21 mouse cellular contexts compared by ENCODE assay signal in genomic region chrX:12366801-12367200, GRCm38 (mm10).
DNase-seq lines count a peak whose midpoint lies in the region; ATAC-seq and TF ChIP-seq lines count a peak whose summit lies in the region.
"Had no signal": no experiment of that assay in that cellular context is flagged by ENCODE, and none has a peak within 500 bp of the region (broad histone marks: within the 10 kb centered on the region; RNA-seq: fewer than 3 reads in every experiment).

No protein-coding gene starts in this region.

- no peak overlapping the region for H3K4me3 ChIP-seq in gastrocnemius, adult 2 months
- no peak overlapping the region for H3K4me3 ChIP-seq in lung, postnatal 0 days (ENCODE audit: low read depth, low read length)
- H3K4me3 ChIP-seq: embryonic facial prominence, embryonic 12.5 days; forebrain, embryonic 12.5 days; hindbrain, embryonic 12.5 days had no signal

- no peak overlapping the region for H3K4me2 ChIP-seq in lung, postnatal 0 days (replicated peaks; ENCODE audit: low read depth, low read length)
- H3K4me2 ChIP-seq: embryonic facial prominence, embryonic 12.5 days; forebrain, embryonic 12.5 days; hindbrain, embryonic 12.5 days had no signal

- H3K4me1 ChIP-seq in lung, postnatal 0 days (ENCODE audit: insufficient read depth, low read depth, low read length) = no peaks in the 10 kb centered on the region
- H3K4me1 ChIP-seq: embryonic facial prominence, embryonic 12.5 days; forebrain, embryonic 12.5 days; hindbrain, embryonic 12.5 days had no signal

- 79% methylated on average over 6 of the region's 6 CpGs for WGBS in lung, postnatal 0 days

- no peaks in the 10 kb centered on the region for H3K9me3 ChIP-seq in lung, postnatal 0 days (ENCODE audit: low read length)
- H3K9me3 ChIP-seq: embryonic facial prominence, embryonic 12.5 days; forebrain, embryonic 12.5 days; hindbrain, embryonic 12.5 days had no signal

- no peak overlapping the region for H3K27ac ChIP-seq in gastrocnemius, adult 2 months
- H3K27ac ChIP-seq in lung, postnatal 0 days (ENCODE audit: low read length) = 0 out of 2 replicates have a peak overlapping the region, but pooled peaks have one; percentile 9
- H3K27ac ChIP-seq: embryonic facial prominence, embryonic 12.5 days; forebrain, embryonic 12.5 days; hindbrain, embryonic 12.5 days had no signal

- intact Hi-C loops in gastrocnemius, adult 2 months (cut with DNase I) = no loop called here
- intact Hi-C loops in heart, postnatal 10 days (cut with DNase I) = no loop called here
- intact Hi-C loops in heart, postnatal 36 days (cut with DNase I) = no loop called here

- H3K36me3 ChIP-seq in lung, postnatal 0 days (ENCODE audit: insufficient read depth, low read length) = no peaks in the 10 kb centered on the region
- H3K36me3 ChIP-seq: embryonic facial prominence, embryonic 12.5 days; forebrain, embryonic 12.5 days; hindbrain, embryonic 12.5 days had no signal

- DNase-seq in gastrocnemius, adult 2 months = peak; percentile 19
- no peak for DNase-seq in gastrocnemius, postnatal 10 days
- peak; percentile 32 to 41 for DNase-seq in heart, postnatal 10 days
- DNase-seq in heart, postnatal 36 days = no peak
- DNase-seq in lung, postnatal 0 days (ENCODE audit: low spot score) = no peak
- no peak for DNase-seq in lung, adult 18-20 months
- DNase-seq in gastrocnemius, postnatal 25 days = peak; percentile 12
- DNase-seq: adrenal gland, adult 2 months; adrenal gland, postnatal 36 days; cerebellum, adult 11 months; cerebellum, adult 8-10 months; cerebellum, postnatal 14 days; embryo, embryonic 11 days; kidney, adult 8-10 months had no signal

- H3K9ac ChIP-seq in lung, postnatal 0 days (replicated peaks; ENCODE audit: low read depth) = no peak overlapping the region
- H3K9ac ChIP-seq: embryonic facial prominence, embryonic 12.5 days; forebrain, embryonic 12.5 days; hindbrain, embryonic 12.5 days had no signal

- no peak for TF ChIP-seq EP300 in lung, postnatal 0 days (IDR thresholded peaks at IDR 0.05)

- TF ChIP-seq CTCF in gastrocnemius, adult 2 months (IDR thresholded peaks at IDR 0.05) = no peak
- TF ChIP-seq CTCF in lung, postnatal 0 days (IDR thresholded peaks at IDR 0.05) = no peak

- no peaks in the 10 kb centered on the region for H3K27me3 ChIP-seq in lung, postnatal 0 days (replicated peaks; ENCODE audit: insufficient read depth, low read length)

- no peak for ATAC-seq in lung, postnatal 0 days
- ATAC-seq: forebrain, embryonic 16.5 days; hindbrain, embryonic 16.5 days; inflammation-experienced regulatory T-cells, adult 6 months; intestine, postnatal 0 days had no signal

Comparison
In these comparisons a context has a peak if more than half of its experiments do, and no peak if none do; other contexts are left out.
1. DNase-seq: peak in gastrocnemius, adult 2 months (single experiment), heart, postnatal 10 days (2 of 2) and gastrocnemius, postnatal 25 days (single experiment); none in gastrocnemius, postnatal 10 days (single experiment), heart, postnatal 36 days (0 of 2), lung, postnatal 0 days (single experiment) and lung, adult 18-20 months (0 of 2).